Mouse (Mus musculus) liver, embryonic 14.5 days (tissue): ENCODE measurements around the gene Eif2s3x.
A peak's percentile ranks its signal among the peaks of the same experiment; 100 is the strongest.

Source experiments
- CTCF ChIP-seq: IDR thresholded peaks from 2 replicates; pipeline ENCODE4 v1.5.1; 2016; ENCODE audit warnings: antibody characterized with exemption, low read depth, control low read depth
- EP300 ChIP-seq: IDR thresholded peaks from 2 replicates; pipeline ENCODE4 v1.6.1; 2016; ENCODE audit warnings: antibody characterized with exemption, low read depth

DNA sequence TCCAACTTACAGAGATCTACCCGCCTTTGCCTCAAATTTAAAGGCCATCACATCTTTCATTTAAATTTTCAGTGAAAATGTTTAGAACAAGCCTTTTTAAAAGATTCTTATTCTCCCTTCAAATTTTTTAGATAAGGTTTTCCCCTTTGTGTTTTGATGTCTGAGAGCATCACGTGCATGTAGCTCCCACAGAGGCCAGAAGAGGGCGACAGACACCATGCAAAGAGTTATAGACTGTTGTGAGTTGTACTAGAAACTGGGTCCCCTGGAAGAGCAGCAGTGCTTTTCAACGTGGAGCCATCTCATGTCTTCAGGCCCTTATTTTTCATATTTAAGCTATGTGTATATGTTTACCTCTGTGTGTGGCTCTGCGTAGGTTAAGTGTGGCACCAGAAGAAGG is 14.9 kb downstream of the Eif2s3x start:
- peak; percentile 74 for TF ChIP-seq CTCF
- no peak for TF ChIP-seq EP300
